Mouse (Mus musculus) small intestine, adult 2 months (tissue): ENCODE results near the gene Cntn5.

ENCODE experiments used
- CTCF ChIP-seq: fragments of 200-500 bp; IDR thresholded peaks from 2 replicates; pipeline ENCODE4 v1.5.1; 2012; ENCODE audit warnings: low read depth, mild to moderate bottlenecking, control low read depth, inconsistent platforms, low read length, moderate library complexity, mixed read lengths; ENCODE audit not compliant: insufficient replicate concordance, insufficient read length; ENCODE audit errors: extremely low read depth
- POLR2A ChIP-seq: fragments of 200-500 bp; IDR thresholded peaks from 2 replicates; pipeline ENCODE4 v1.6.1; 2012; ENCODE audit warnings: low read depth, mild to moderate bottlenecking, control low read depth, inconsistent platforms, low read length, moderate library complexity

DNA sequence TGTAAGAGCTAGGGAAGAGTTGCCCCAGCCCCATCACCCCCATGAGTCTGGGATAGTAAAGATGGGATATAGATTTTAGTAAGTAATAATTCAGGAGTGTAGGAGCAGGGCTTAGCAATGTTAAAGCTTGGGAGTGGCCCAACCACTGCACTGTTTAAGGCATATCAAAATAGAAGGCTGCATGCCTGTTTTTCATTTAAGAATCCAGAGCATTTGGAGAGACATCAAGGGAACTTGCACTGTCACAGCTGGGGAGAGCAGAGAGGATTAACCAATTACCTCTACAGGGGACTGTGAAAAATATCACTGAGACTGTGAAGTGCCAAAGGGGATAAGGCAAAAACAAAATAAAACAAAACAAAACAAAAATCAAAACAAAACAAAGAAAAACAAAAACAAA is 412.3 kb downstream of the Cntn5 start:
- no peak for TF ChIP-seq CTCF
- no peak for TF ChIP-seq POLR2A
